Mouse (Mus musculus) forebrain, embryonic 10.5 days (tissue): ENCODE measurements around the gene Dgat2. TPM values are rescaled to one million over a fixed set of nuclear protein-coding genes. Genes with fewer than 3 reads are reported as not detected.

ENCODE experiments used
- DNase-seq: peaks from one replicate; pipeline ENCODE4 v3.0.0-alpha.2; 2017; ENCODE audit warnings: low spot score; ENCODE audit errors: extremely low spot score
- H3K27ac ChIP-seq: fragments of 300-500 bp; sonication (generic); 2 replicates; pipeline ENCODE4 v1.5.1; 2016; ENCODE audit warnings: mild to moderate bottlenecking
- H3K27me3 ChIP-seq: fragments of 300-500 bp; sonication (generic); 2 replicates; pipeline ENCODE4 v1.6.1; 2016; ENCODE audit warnings: mild to moderate bottlenecking; ENCODE audit not compliant: poor library complexity, severe bottlenecking
- H3K36me3 ChIP-seq: fragments of 300-500 bp; sonication (generic); replicated peaks from 2 replicates; pipeline ENCODE4 v1.6.1; 2016; ENCODE audit warnings: mild to moderate bottlenecking, moderate library complexity
- H3K4me1 ChIP-seq: fragments of 300-500 bp; sonication (generic); 2 replicates; pipeline ENCODE4 v1.6.1; 2016
- H3K4me3 ChIP-seq: fragments of 300-500 bp; sonication (generic); 2 replicates; pipeline ENCODE4 v1.5.1; 2016; ENCODE audit warnings: mild to moderate bottlenecking, moderate library complexity
- H3K9me3 ChIP-seq: fragments of 300-500 bp; sonication (generic); 2 replicates; pipeline ENCODE4 v1.6.1; 2016; ENCODE audit warnings: mild to moderate bottlenecking, moderate library complexity
- WGBS: fragments of 180-500 bp; shearing (Covaris S2); methylation state at CpG from one replicate; pipeline ENCODE4 v1.1.7; 2016; 5-methylcytosine and 5-hydroxymethylcytosine counted together
- polyA plus RNA-seq: library from polyadenylated mRNA; unstranded; fragments of >200 nt; fragmentation: Nextera tagmentation; extraction: Ambion mirVana; gene quantifications from 2 replicates; pipeline ENCODE4 v1.2.1, GENCODE M21; 2016

The Dgat2 gene
- polyA plus RNA-seq, 1 experiment from 2014 or later: 12.3 TPM

GRCm38 (mm10) chr7:99187451-99187850, 4.9 kb upstream of the Dgat2 start:
- WGBS: 90% methylated on average over 5 of the region's 5 CpGs
- H3K27me3 ChIP-seq: peaks cover 12% of the 10 kb centered on the region
- H3K36me3 ChIP-seq: no peaks in the 10 kb centered on the region
- H3K4me3 ChIP-seq: no peak overlapping the region
- H3K9me3 ChIP-seq: no peaks in the 10 kb centered on the region
- no peak overlapping the region for H3K27ac ChIP-seq
- H3K4me1 ChIP-seq: peaks cover 15% of the 10 kb centered on the region
- DNase-seq: no peak

- H3K9me3 ChIP-seq: no peaks in the 10 kb centered on the region
- H3K4me3 ChIP-seq: no peak overlapping the region
- WGBS: 90% methylated on average over 3 of the region's 3 CpGs
- H3K27ac ChIP-seq: no peak overlapping the region
- DNase-seq: no peak
- H3K27me3 ChIP-seq: peaks cover 28% of the 10 kb centered on the region
- peaks cover 26% of the 10 kb centered on the region for H3K4me1 ChIP-seq
- no peaks in the 10 kb centered on the region for H3K36me3 ChIP-seq
Observed at GRCm38 (mm10) chr7:99185405-99185804, 2.9 kb upstream of the Dgat2 start.

GRCm38 (mm10) chr7:99183751-99184150, 1.2 kb upstream of the Dgat2 start:
- Histone ChIP-seq H3K4me1 (peaks cover 26% of the 10 kb centered on the region), H3K27me3 (peaks cover 28% of the 10 kb centered on the region), H3K27ac (no peak overlapping the region), H3K4me3 (peak overlapping the region; percentile 79), H3K9me3 (no peaks in the 10 kb centered on the region), H3K36me3 (no peaks in the 10 kb centered on the region)
- WGBS: 72% methylated on average over 6 of the region's 6 CpGs
- DNase-seq: no peak

GRCm38 (mm10) chr7:99181619-99182431, 694 bp downstream of the Dgat2 start:
- no peaks in the 10 kb centered on the region for H3K9me3 ChIP-seq
- peaks cover 28% of the 10 kb centered on the region for H3K27me3 ChIP-seq
- H3K4me3 ChIP-seq: peak overlapping the region; percentile 79
- DNase-seq: no peak
- H3K36me3 ChIP-seq: no peaks in the 10 kb centered on the region
- peaks cover 34% of the 10 kb centered on the region for H3K4me1 ChIP-seq
- H3K27ac ChIP-seq: peak overlapping the region; percentile 97
- 21% methylated on average over 14 of the region's 14 CpGs for WGBS

DNA sequence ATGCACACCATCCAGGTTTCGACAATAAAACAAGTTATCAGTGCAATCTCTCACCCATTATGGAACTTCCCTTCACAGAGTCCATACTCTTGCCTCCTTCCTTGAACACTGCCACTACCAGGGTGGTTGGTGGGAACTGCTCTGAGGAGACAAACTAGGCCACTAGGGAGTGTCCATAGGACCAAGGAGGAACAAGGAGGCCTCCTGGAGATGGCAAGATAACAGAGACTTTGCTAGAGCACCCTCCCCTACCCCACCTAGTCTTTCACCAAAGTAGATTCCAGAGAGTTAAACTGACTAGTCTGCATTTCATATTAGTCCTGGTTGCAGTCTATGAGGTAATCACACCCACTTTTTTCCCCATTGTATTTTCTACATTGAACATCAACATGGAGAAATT, 2.4 kb downstream of the Dgat2 start:
- Histone ChIP-seq H3K27me3 (peaks cover 28% of the 10 kb centered on the region), H3K9me3 (no peaks in the 10 kb centered on the region), H3K36me3 (no peaks in the 10 kb centered on the region), H3K27ac (no peak overlapping the region), H3K4me3 (no peak overlapping the region), H3K4me1 (peaks cover 34% of the 10 kb centered on the region)
- WGBS: 94% methylated on average over 1 of the region's 1 CpGs
- no peak for DNase-seq

GRCm38 (mm10) chr7:99179271-99179670, 3.2 kb downstream of the Dgat2 start:
- no peaks in the 10 kb centered on the region for H3K9me3 ChIP-seq
- no peak overlapping the region for H3K27ac ChIP-seq
- WGBS: 94% methylated on average over 9 of the region's 9 CpGs
- H3K36me3 ChIP-seq: no peaks in the 10 kb centered on the region
- peaks cover 27% of the 10 kb centered on the region for H3K27me3 ChIP-seq
- no peak for DNase-seq
- peaks cover 34% of the 10 kb centered on the region for H3K4me1 ChIP-seq
- no peak overlapping the region for H3K4me3 ChIP-seq

DNA sequence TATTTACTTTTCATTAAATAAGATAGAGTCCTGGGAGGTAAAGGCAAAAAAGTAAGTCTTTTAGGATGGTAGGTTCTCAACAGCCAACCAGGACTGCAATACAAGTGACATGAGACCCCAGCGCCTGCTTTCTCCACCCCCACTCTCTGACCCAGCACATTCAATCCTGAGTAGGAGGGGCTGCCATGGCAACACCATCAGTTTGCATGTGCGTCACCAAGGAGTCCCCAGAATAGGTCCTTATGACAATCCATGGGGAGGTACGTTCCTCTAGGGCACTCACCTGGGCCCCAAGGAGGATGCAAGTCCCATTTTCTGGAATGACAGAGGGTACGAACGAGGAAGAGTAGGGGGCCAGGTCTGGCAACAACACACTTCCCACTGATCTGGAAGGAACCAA, 5.1 kb downstream of the Dgat2 start:
- Histone ChIP-seq H3K9me3 (no peaks in the 10 kb centered on the region), H3K36me3 (no peaks in the 10 kb centered on the region), H3K27me3 (peaks cover 16% of the 10 kb centered on the region), H3K4me3 (no peak overlapping the region), H3K27ac (no peak overlapping the region), H3K4me1 (peaks cover 19% of the 10 kb centered on the region)
- WGBS: 79% methylated on average over 5 of the region's 5 CpGs
- DNase-seq: no peak

GRCm38 (mm10) chr7:99175666-99176065, 6.9 kb downstream of the Dgat2 start:
- WGBS: 91% methylated on average over 9 of the region's 9 CpGs
- Histone ChIP-seq H3K27me3 (peaks cover 2% of the 10 kb centered on the region), H3K9me3 (no peaks in the 10 kb centered on the region), H3K4me1 (peaks cover 9% of the 10 kb centered on the region), H3K27ac (no peak overlapping the region), H3K4me3 (no peak overlapping the region), H3K36me3 (no peaks in the 10 kb centered on the region)
- no peak for DNase-seq

- no peak for DNase-seq
- Histone ChIP-seq H3K27me3 (no peaks in the 10 kb centered on the region), H3K9me3 (no peaks in the 10 kb centered on the region), H3K4me3 (no peak overlapping the region), H3K36me3 (no peaks in the 10 kb centered on the region), H3K4me1 (peaks cover 9% of the 10 kb centered on the region), H3K27ac (no peak overlapping the region)
- WGBS: 89% methylated on average over 11 of the region's 11 CpGs
Observed at GRCm38 (mm10) chr7:99175118-99175517, 7.4 kb downstream of the Dgat2 start.

GRCm38 (mm10) chr7:99174006-99174405, 8.5 kb downstream of the Dgat2 start:
- Histone ChIP-seq H3K9me3 (no peaks in the 10 kb centered on the region), H3K4me3 (no peak overlapping the region), H3K27me3 (no peaks in the 10 kb centered on the region), H3K36me3 (no peaks in the 10 kb centered on the region), H3K4me1 (peaks cover 9% of the 10 kb centered on the region), H3K27ac (no peak overlapping the region)
- WGBS: 89% methylated on average over 4 of the region's 4 CpGs
- DNase-seq: no peak

DNA sequence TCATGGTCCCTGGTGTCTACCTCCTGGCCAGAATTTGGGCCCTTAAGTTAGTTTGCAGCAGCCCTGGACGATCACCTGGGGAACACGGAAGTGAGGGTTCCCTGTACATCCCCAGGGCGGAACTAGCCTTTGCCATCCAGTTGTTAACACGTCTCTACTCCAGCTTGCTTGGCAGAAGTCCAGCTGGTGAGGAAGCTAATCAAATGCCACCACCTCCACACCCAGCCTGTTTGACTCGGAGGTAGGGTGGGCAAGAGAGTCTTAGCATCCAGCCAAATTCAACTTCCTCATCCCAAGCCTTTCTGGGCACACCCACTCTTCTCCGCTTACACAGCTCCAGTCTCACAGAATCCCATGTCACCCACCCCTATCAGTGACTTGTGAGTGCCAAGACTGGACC, 9.6 kb downstream of the Dgat2 start:
- no peaks in the 10 kb centered on the region for H3K27me3 ChIP-seq
- WGBS: 91% methylated on average over 6 of the region's 6 CpGs
- H3K36me3 ChIP-seq: no peaks in the 10 kb centered on the region
- DNase-seq: no peak
- H3K27ac ChIP-seq: no peak overlapping the region
- H3K9me3 ChIP-seq: no peaks in the 10 kb centered on the region
- H3K4me1 ChIP-seq: peaks cover 13% of the 10 kb centered on the region
- no peak overlapping the region for H3K4me3 ChIP-seq

GRCm38 (mm10) chr7:99171730-99172463, 10.6 kb downstream of the Dgat2 start:
- no peak for DNase-seq
- no peaks in the 10 kb centered on the region for H3K9me3 ChIP-seq
- no peaks in the 10 kb centered on the region for H3K27me3 ChIP-seq
- peaks cover 8% of the 10 kb centered on the region for H3K4me1 ChIP-seq
- H3K4me3 ChIP-seq: no peak overlapping the region
- H3K36me3 ChIP-seq: no peaks in the 10 kb centered on the region
- H3K27ac ChIP-seq: no peak overlapping the region
- 78% methylated on average over 10 of the region's 10 CpGs for WGBS

GRCm38 (mm10) chr7:99170519-99170918, 12.0 kb downstream of the Dgat2 start:
- H3K4me3 ChIP-seq: no peak overlapping the region
- H3K27ac ChIP-seq: no peak overlapping the region
- WGBS: 92% methylated on average over 6 of the region's 6 CpGs
- H3K27me3 ChIP-seq: no peaks in the 10 kb centered on the region
- H3K4me1 ChIP-seq: peaks cover 8% of the 10 kb centered on the region
- no peaks in the 10 kb centered on the region for H3K36me3 ChIP-seq
- no peak for DNase-seq
- no peaks in the 10 kb centered on the region for H3K9me3 ChIP-seq
